Mouse (Mus musculus): ENCODE data around the gene P2ry10b.

GRCm38 (mm10) chrX:107168281-107168680, 19.6 kb downstream of the P2ry10b start:
- no peak for TF ChIP-seq CTCF (IDR thresholded peaks at IDR 0.05; ENCODE audit: low read depth, low read length)
- TF ChIP-seq POLR2A (IDR thresholded peaks at IDR 0.05; ENCODE audit: extremely low read depth, insufficient read depth, low read length): no peak
